Mouse (Mus musculus) left cerebral cortex, adult 11 months (tissue): ENCODE measurements around the gene Magoh.

Experiments used
- DNase-seq: peaks from one replicate; pipeline ENCODE4 v3.0.0; 2022; ENCODE audit warnings: low spot score

Magoh gene

GRCm38 (mm10) chr4:107879254-107880050 is at the start of gene Magoh:
Gene Magoh, plus strand, starts transcription at chr4:107879755.
- DNase-seq = peak; percentile 94

GRCm38 (mm10) chr4:107830189-107830588 is 49.4 kb upstream of the Magoh start:
- peak; percentile 43 for DNase-seq

- DNase-seq = no peak
Measured at GRCm38 (mm10) chr4:107830821-107831221, 48.7 kb upstream of the Magoh start.

- DNase-seq = no peak
Measured at GRCm38 (mm10) chr4:107831678-107832077, 47.9 kb upstream of the Magoh start.

GRCm38 (mm10) chr4:107833525-107833924 is 46.0 kb upstream of the Magoh start:
- no peak for DNase-seq

- DNase-seq = no peak
Measured at GRCm38 (mm10) chr4:107834643-107835314, 44.8 kb upstream of the Magoh start.

GRCm38 (mm10) chr4:107835508-107835909 is 44.0 kb upstream of the Magoh start:
- DNase-seq = no peak

GRCm38 (mm10) chr4:107836758-107837157 is 42.8 kb upstream of the Magoh start:
- no peak for DNase-seq

- no peak for DNase-seq
Measured at GRCm38 (mm10) chr4:107837910-107838309, 41.6 kb upstream of the Magoh start.

GRCm38 (mm10) chr4:107843687-107844086 is 35.9 kb upstream of the Magoh start:
- no peak for DNase-seq

- DNase-seq = peak; percentile 63
Measured at GRCm38 (mm10) chr4:107844971-107845370, 34.6 kb upstream of the Magoh start.

- no peak for DNase-seq
Measured at GRCm38 (mm10) chr4:107846795-107847194, 32.8 kb upstream of the Magoh start.

GRCm38 (mm10) chr4:107848546-107848945 is 31.0 kb upstream of the Magoh start:
- no peak for DNase-seq

GRCm38 (mm10) chr4:107849621-107850020 is 29.9 kb upstream of the Magoh start:
- DNase-seq = no peak

GRCm38 (mm10) chr4:107850091-107850490 is 29.5 kb upstream of the Magoh start:
- DNase-seq = no peak

- no peak for DNase-seq
Measured at GRCm38 (mm10) chr4:107853333-107853732, 26.2 kb upstream of the Magoh start.

- DNase-seq = no peak
Measured at GRCm38 (mm10) chr4:107853836-107854235, 25.7 kb upstream of the Magoh start.

- DNase-seq = no peak
Measured at GRCm38 (mm10) chr4:107856958-107857686, 22.4 kb upstream of the Magoh start.

GRCm38 (mm10) chr4:107858995-107859394 is 20.6 kb upstream of the Magoh start:
- DNase-seq = no peak

- DNase-seq = no peak
Measured at GRCm38 (mm10) chr4:107864866-107865265, 14.7 kb upstream of the Magoh start.

GRCm38 (mm10) chr4:107881631-107882030 is 2.1 kb downstream of the Magoh start:
- DNase-seq = no peak

GRCm38 (mm10) chr4:107886371-107886770 is 6.8 kb downstream of the Magoh start:
- DNase-seq = no peak

- no peak for DNase-seq
Measured at GRCm38 (mm10) chr4:107889385-107889730, 9.8 kb downstream of the Magoh start.
